Mouse (Mus musculus) layer of hippocampus, adult 6 months (tissue): Measurements from ENCODE around the gene Gm4513. TPM values are rescaled to one million over a fixed set of nuclear protein-coding genes. Genes with fewer than 3 reads are reported as not detected.

Experiments used
- long read RNA-seq, 2 experiments: library from polyadenylated mRNA; unstranded; transcript quantifications; one replicate each; pipeline ENCODE4 v2.0.0; 2019 to 2020
- polyA plus RNA-seq: library from polyadenylated mRNA; unstranded; fragments of <200 nt; fragmentation: Nextera tagmentation; gene quantifications from 2 replicates; pipeline ENCODE4 v1.2.3, GENCODE M21; 2021

Gene Gm4513
- polyA plus RNA-seq = not detected in 2 replicates
- long read RNA-seq, experiment 1 = 0 reads
- long read RNA-seq, experiment 2 = 0 reads

DNA sequence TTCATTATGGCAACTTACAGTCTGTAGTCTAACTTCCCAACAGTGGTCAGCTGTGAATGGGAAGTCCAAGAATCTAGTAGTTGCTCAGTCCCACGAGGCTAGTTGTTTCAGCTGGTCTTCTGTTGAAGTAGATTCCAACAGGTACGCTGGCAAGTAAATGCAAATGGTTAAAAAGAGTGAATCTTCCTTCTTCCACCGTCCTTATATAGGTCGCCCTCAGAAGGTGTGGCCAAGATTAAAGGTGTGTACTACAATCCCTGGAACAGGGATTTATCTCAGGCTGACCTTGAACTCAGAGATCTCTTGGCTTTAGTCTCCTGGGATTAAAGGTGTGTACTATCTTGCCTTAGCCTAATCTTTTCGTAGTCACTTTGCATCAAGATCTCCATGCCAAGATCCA lies at the start of gene Gm4513:
Gene Gm4513 (minus strand): TSS at position 101 of the 400 bp plus-strand sequence.

DNA sequence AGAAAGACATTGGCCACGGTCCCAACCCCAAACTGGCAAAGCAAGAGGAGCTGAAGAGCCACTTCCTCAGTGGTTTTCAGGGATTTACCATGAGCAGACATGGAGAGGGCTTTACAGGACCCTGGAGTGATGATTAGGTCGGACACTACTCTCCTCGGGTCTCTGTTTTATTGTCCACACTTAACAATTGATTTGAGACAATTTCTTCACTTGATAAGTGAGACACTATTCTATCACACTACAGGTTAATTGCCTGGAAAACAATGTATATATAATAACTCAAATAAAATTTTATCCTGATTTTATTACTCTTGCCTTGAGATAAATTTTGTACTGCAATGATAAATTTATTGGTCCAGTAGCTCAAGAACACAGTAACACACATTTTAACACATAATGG lies 22.7 kb downstream of the Gm4513 start, which contains the start of gene Gm4141:
Gene Gm4141 (minus strand): TSS at position 101 of the 400 bp plus-strand sequence.

DNA sequence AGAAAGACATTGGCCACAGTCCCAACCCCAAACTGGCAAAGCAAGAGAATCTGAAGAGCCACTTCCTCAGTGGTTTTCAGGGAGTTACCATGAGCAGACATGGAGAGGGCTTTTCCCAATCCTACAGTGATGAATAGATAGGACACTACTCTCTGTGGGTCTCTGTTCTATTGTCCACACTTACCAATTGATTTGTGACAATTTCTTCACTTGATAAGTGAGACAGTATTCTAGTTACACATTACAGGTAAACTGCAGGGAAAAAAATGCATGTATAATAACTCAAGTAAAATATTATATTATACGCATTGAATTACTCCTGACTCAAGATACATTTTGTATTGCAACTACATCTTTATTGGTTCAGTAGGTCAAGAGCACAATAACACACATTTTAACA lies 53.2 kb downstream of the Gm4513 start, which contains the start of gene Gm5726:
Gene Gm5726 (minus strand): TSS at position 101 of the 400 bp plus-strand sequence.

Other genes with a start within 250 kb of the Gm4513 start
- gene Gm5728, start 223.6 kb downstream of the Gm4513 start, polyA plus RNA-seq = not detected in 2 replicates
- not detected in 2 replicates for gene Vmn1r100, start 181.1 kb downstream of the Gm4513 start, polyA plus RNA-seq
- not detected in 2 replicates for gene Vmn1r101, start 156.4 kb downstream of the Gm4513 start, polyA plus RNA-seq
- not detected in 2 replicates for gene Gm10670, start 124.1 kb downstream of the Gm4513 start, polyA plus RNA-seq
- gene Vmn1r103, start 88.5 kb downstream of the Gm4513 start, polyA plus RNA-seq = not detected in 2 replicates
- gene Vmn1r104, start 65.2 kb downstream of the Gm4513 start, polyA plus RNA-seq = not detected in 2 replicates
- gene Gm5726, start 53.3 kb downstream of the Gm4513 start, polyA plus RNA-seq = not detected in 2 replicates
- gene Gm4141, start 22.8 kb downstream of the Gm4513 start, polyA plus RNA-seq = not detected in 2 replicates
- gene Vmn1r107, start 69.9 kb upstream of the Gm4513 start, polyA plus RNA-seq = not detected in 2 replicates
- gene Vmn1r111, start 104.2 kb upstream of the Gm4513 start, polyA plus RNA-seq = not detected in 2 replicates
- not detected in 2 replicates for gene Gm10668, start 131.6 kb upstream of the Gm4513 start, polyA plus RNA-seq
- gene Vmn1r112, start 172.2 kb upstream of the Gm4513 start, polyA plus RNA-seq = not detected in 2 replicates
- gene Vmn1r113, start 188.3 kb upstream of the Gm4513 start, polyA plus RNA-seq = not detected in 2 replicates
- not detected in 2 replicates for gene Vmn1r114, start 213.2 kb upstream of the Gm4513 start, polyA plus RNA-seq
- not detected in 2 replicates for gene Vmn1r115, start 246.0 kb upstream of the Gm4513 start, polyA plus RNA-seq